Mouse (Mus musculus) ES-E14 (cell line): ENCODE measurements around the gene Gpr65. TPM values are rescaled to one million over a fixed set of nuclear protein-coding genes. Genes with fewer than 3 reads are reported as not detected.

Source experiments
- DNase-seq: peaks from one replicate; pipeline ENCODE4 v3.0.0-alpha.2; 2013; ENCODE audit warnings: low read depth, low spot score
- H3K27ac ChIP-seq: 2 replicates; pipeline ENCODE4 v1.5.1; 2012; ENCODE audit warnings: low read depth, mild to moderate bottlenecking, low read length, moderate library complexity, mixed read lengths; ENCODE audit not compliant: poor library complexity, insufficient read depth, severe bottlenecking
- H3K36me3 ChIP-seq: 2 replicates; pipeline ENCODE4 v1.6.1; 2012; ENCODE audit warnings: mild to moderate bottlenecking, low read length, moderate library complexity, mixed read lengths; ENCODE audit not compliant: control insufficient read depth, poor library complexity, insufficient read depth, severe bottlenecking
- H3K4me1 ChIP-seq, 2 experiments: fragments of 150-350 bp in 1 of 2; sonication (generic) in 1 of 2; 2 replicates each; pipeline ENCODE4 v1.6.1; 2012; ENCODE audit warnings: low read length in 2 of 2, mild to moderate bottlenecking in 1 of 2, mixed read lengths in 1 of 2; ENCODE audit not compliant: control insufficient read depth in 2 of 2, insufficient read depth in 2 of 2, poor library complexity in 1 of 2
- H3K4me3 ChIP-seq, 2 experiments: fragments of 150-350 bp in 1 of 2; sonication (generic) in 1 of 2; 2 replicates each; pipeline ENCODE4 v1.5.1; 2012; ENCODE audit warnings: low read length in 2 of 2, low read depth in 1 of 2, mild to moderate bottlenecking in 1 of 2, mixed read lengths in 1 of 2; ENCODE audit not compliant: insufficient read depth in 1 of 2, poor library complexity in 1 of 2, severe bottlenecking in 1 of 2
- H3K9ac ChIP-seq: 2 replicates; pipeline ENCODE4 v1.6.1; 2012; ENCODE audit warnings: low read depth, mild to moderate bottlenecking, low read length, mixed read lengths; ENCODE audit not compliant: poor library complexity, insufficient read depth, severe bottlenecking
- H3K9me3 ChIP-seq: fragments of 150-350 bp; sonication (generic); 2 replicates; pipeline ENCODE4 v1.6.1; 2012; ENCODE audit warnings: low read depth, mild to moderate bottlenecking, low read length; ENCODE audit not compliant: control insufficient read depth, insufficient read depth
- CHD2 ChIP-seq: IDR thresholded peaks from 2 replicates; pipeline ENCODE4 v1.6.1; 2014; ENCODE audit warnings: mild to moderate bottlenecking, low read depth, low read length, inconsistent platforms
- HCFC1 ChIP-seq: IDR thresholded peaks from 2 replicates; pipeline ENCODE4 v1.6.1; 2012; ENCODE audit warnings: low read length, inconsistent platforms, borderline replicate concordance; ENCODE audit not compliant: insufficient read depth
- MAFK ChIP-seq: IDR thresholded peaks from 2 replicates; pipeline ENCODE4 v1.6.1; 2014; ENCODE audit warnings: mild to moderate bottlenecking, low read depth, low read length, inconsistent platforms; ENCODE audit not compliant: insufficient read depth
- ZC3H11A ChIP-seq: IDR thresholded peaks from 2 replicates; pipeline ENCODE4 v1.6.1; 2012; ENCODE audit warnings: low read depth, mild to moderate bottlenecking, inconsistent platforms, low read length, borderline replicate concordance
- ZNF384 ChIP-seq: IDR thresholded peaks from 2 replicates; pipeline ENCODE4 v1.6.1; 2012; ENCODE audit warnings: low read depth, low read length, inconsistent platforms
- in situ Hi-C, 2 experiments: fragments of 600-800 bp; cut with MboI; formaldehyde crosslinking; loops; one replicate each; pipeline ENCODE4 v1.15.1; 2025; ENCODE audit warnings: low sequenced_read_pairs in 2 of 2, inconsistent platforms in 1 of 2; ENCODE audit not compliant: unreplicated experiment in 2 of 2
- total RNA-seq: library from RNA; depleted of rRNA; stranded (reverse); fragments of 300-350 nt; gene quantifications from 2 replicates; pipeline ENCODE4 v1.2.3, GENCODE M21; 2012

Gene Gpr65
- total RNA-seq, 1 experiment: 0.13 TPM

- Histone ChIP-seq H3K4me1 (no peaks in the 10 kb centered on the region), H3K9me3 (no peaks in the 10 kb centered on the region), H3K9ac (no peak overlapping the region), H3K36me3 (no peaks in the 10 kb centered on the region), H3K27ac (no peak overlapping the region), H3K4me3 (no peak overlapping the region)
- in situ Hi-C loops: no loop called here
- TF ChIP-seq CHD2 (no peak), ZNF384 (no peak), HCFC1 (no peak)
- DNase-seq: no peak
Observed at GRCm38 (mm10) chr12:98307179-98307915, 38.9 kb downstream of the Gpr65 start.

- Histone ChIP-seq H3K36me3 (no peaks in the 10 kb centered on the region), H3K9ac (no peak overlapping the region), H3K4me3 (no peak overlapping the region), H3K27ac (no peak overlapping the region), H3K4me1 (no peaks in the 10 kb centered on the region), H3K9me3 (no peaks in the 10 kb centered on the region)
- in situ Hi-C loops: no loop called here
- TF ChIP-seq ZC3H11A (no peak), ZNF384 (no peak), MAFK (no peak), HCFC1 (no peak), CHD2 (no peak)
- no peak for DNase-seq
Observed at GRCm38 (mm10) chr12:98311376-98312083, 43.1 kb downstream of the Gpr65 start.

GRCm38 (mm10) chr12:98315924-98316323 is 47.5 kb downstream of the Gpr65 start:
- DNase-seq: no peak
- H3K27ac ChIP-seq: no peak overlapping the region
- H3K9me3 ChIP-seq: no peaks in the 10 kb centered on the region
- no peaks in the 10 kb centered on the region for H3K4me1 ChIP-seq
- no peak overlapping the region for H3K4me3 ChIP-seq
- H3K36me3 ChIP-seq: no peaks in the 10 kb centered on the region
- TF ChIP-seq ZC3H11A (no peak), CHD2 (no peak), MAFK (no peak), ZNF384 (no peak), HCFC1 (no peak)
- in situ Hi-C loops: no loop called here
- H3K9ac ChIP-seq: no peak overlapping the region

GRCm38 (mm10) chr12:98317718-98318340 is 49.4 kb downstream of the Gpr65 start:
- no peak for TF ChIP-seq ZC3H11A
- TF ChIP-seq ZNF384: no peak
- TF ChIP-seq MAFK: no peak
- no peak for TF ChIP-seq HCFC1
- TF ChIP-seq CHD2: no peak
- no peak overlapping the region for H3K4me3 ChIP-seq
- in situ Hi-C loops: no loop called here
- H3K27ac ChIP-seq: no peak overlapping the region
- H3K36me3 ChIP-seq: no peaks in the 10 kb centered on the region
- no peaks in the 10 kb centered on the region for H3K4me1 ChIP-seq
- H3K9me3 ChIP-seq: no peaks in the 10 kb centered on the region
- no peak for DNase-seq
- H3K9ac ChIP-seq: no peak overlapping the region
